Mouse (Mus musculus): ENCODE measurements around the gene Apip. TPM values are rescaled to one million over a fixed set of nuclear protein-coding genes. Genes with fewer than 3 reads are reported as not detected.
A peak's percentile ranks its signal among the peaks of the same experiment; 100 is the strongest.

The Apip gene
- 11.9 and 19.8 TPM in 2 replicates for total RNA-seq (2014; rRNA removed)
- polyA plus RNA-seq (2015; fragmentation: Nextera tagmentation; extraction: Ambion mirVana), result 40.6 and 42.1 TPM in 2 replicates

- peak; percentile 2; the same call in 1 of the 2 replicates for TF ChIP-seq CTCF (IDR thresholded peaks at IDR 0.05; ENCODE audit: low read depth)
- no peaks in the 10 kb centered on the region for H3K36me3 ChIP-seq (ENCODE audit: insufficient read depth, low read length)
- peak; percentile 100 for ATAC-seq
Measured at GRCm38 (mm10) chr2:103073219-103073982, at the start of gene Apip, which contains the start of gene Pdhx. Gene Apip, plus strand, starts transcription at chr2:103073675. Gene Pdhx, minus strand, starts transcription at chr2:103073513.

GRCm38 (mm10) chr2:103037831-103038230 lies 35.6 kb upstream of the Apip start:
- ATAC-seq, result no peak
- no peak overlapping the region for H3K4me3 ChIP-seq (ENCODE audit: low read length)
- H3K27ac ChIP-seq, result no peak overlapping the region
- H3K27me3 ChIP-seq (ENCODE audit: insufficient read depth, low read length), result no peaks in the 10 kb centered on the region
- TF ChIP-seq CTCF (IDR thresholded peaks at IDR 0.05; ENCODE audit: low read depth), result no peak
- no peak for DNase-seq (ENCODE audit: low spot score)
- no peak overlapping the region for H3K4me2 ChIP-seq (ENCODE audit: low read depth, low read length)
- no peaks in the 10 kb centered on the region for H3K4me1 ChIP-seq (ENCODE audit: insufficient read depth, low read length)
- 64% methylated on average over 4 of the region's 4 CpGs for WGBS
- H3K9ac ChIP-seq (replicated peaks; ENCODE audit: low read length), result no peak overlapping the region
- 0 out of 2 replicates have a peak, but pooled peaks cover 3% of the 10 kb centered on the region for H3K36me3 ChIP-seq (ENCODE audit: insufficient read depth, low read length)
- H3K9me3 ChIP-seq (ENCODE audit: low read length), result no peaks in the 10 kb centered on the region

More at GRCm38 (mm10) chr2:103073219-103073982, at the start of gene Apip, which contains the start of gene Pdhx:
- Histone ChIP-seq H3K9ac (replicated peaks; ENCODE audit: low read length) (peak within 1 kb of the TSS; percentile 83), H3K4me3 (ENCODE audit: low read length) (peak within 1 kb of the TSS; percentile 84), H3K27ac (peak within 1 kb of the TSS; percentile 91), H3K27me3 (ENCODE audit: insufficient read depth, low read length) (no peaks in the 10 kb centered on the region), H3K4me2 (ENCODE audit: low read depth, low read length) (peak within 1 kb of the TSS; percentile 57), H3K9me3 (ENCODE audit: low read length) (no peaks in the 10 kb centered on the region), H3K4me1 (ENCODE audit: insufficient read depth, low read length) (peaks cover 6% of the 10 kb centered on the region)
- WGBS, result under 1% methylated on average over 55 of the region's 55 CpGs
- DNase-seq (ENCODE audit: low spot score), result peak; percentile 100

- no peak overlapping the region for H3K4me3 ChIP-seq (ENCODE audit: low read length)
- H3K27ac ChIP-seq, result no peak overlapping the region
- DNase-seq (ENCODE audit: low spot score) (peak; percentile 46), ATAC-seq (no peak)
- WGBS, result 40% methylated on average over 8 of the region's 8 CpGs
- H3K9ac ChIP-seq (replicated peaks; ENCODE audit: low read length), result no peak overlapping the region
- no peaks in the 10 kb centered on the region for H3K4me1 ChIP-seq (ENCODE audit: insufficient read depth, low read length)
- H3K27me3 ChIP-seq (ENCODE audit: insufficient read depth, low read length), result no peaks in the 10 kb centered on the region
- H3K36me3 ChIP-seq (ENCODE audit: insufficient read depth, low read length), result peaks cover 2% of the 10 kb centered on the region; the same call in 1 of the 2 replicates
- H3K9me3 ChIP-seq (ENCODE audit: low read length), result no peaks in the 10 kb centered on the region
- TF ChIP-seq CTCF (IDR thresholded peaks at IDR 0.05; ENCODE audit: low read depth), result no peak
- no peak overlapping the region for H3K4me2 ChIP-seq (ENCODE audit: low read depth, low read length)
Measured at GRCm38 (mm10) chr2:103040896-103041295, 32.6 kb upstream of the Apip start.

- Histone ChIP-seq H3K27ac (no peak overlapping the region), H3K27me3 (ENCODE audit: insufficient read depth, low read length) (no peaks in the 10 kb centered on the region), H3K4me3 (ENCODE audit: low read length) (no peak overlapping the region), H3K9ac (replicated peaks; ENCODE audit: low read length) (no peak overlapping the region), H3K9me3 (ENCODE audit: low read length) (no peaks in the 10 kb centered on the region), H3K4me1 (ENCODE audit: insufficient read depth, low read length) (no peaks in the 10 kb centered on the region), H3K36me3 (ENCODE audit: insufficient read depth, low read length) (peaks cover 3% of the 10 kb centered on the region; the same call in 1 of the 2 replicates), H3K4me2 (ENCODE audit: low read depth, low read length) (no peak overlapping the region)
- no peak for TF ChIP-seq CTCF (IDR thresholded peaks at IDR 0.05; ENCODE audit: low read depth)
- 70% methylated on average over 2 of the region's 2 CpGs for WGBS
- DNase-seq (ENCODE audit: low spot score) (peak; percentile 21), ATAC-seq (no peak)
Measured at GRCm38 (mm10) chr2:103045286-103045685, 28.2 kb upstream of the Apip start.

DNA sequence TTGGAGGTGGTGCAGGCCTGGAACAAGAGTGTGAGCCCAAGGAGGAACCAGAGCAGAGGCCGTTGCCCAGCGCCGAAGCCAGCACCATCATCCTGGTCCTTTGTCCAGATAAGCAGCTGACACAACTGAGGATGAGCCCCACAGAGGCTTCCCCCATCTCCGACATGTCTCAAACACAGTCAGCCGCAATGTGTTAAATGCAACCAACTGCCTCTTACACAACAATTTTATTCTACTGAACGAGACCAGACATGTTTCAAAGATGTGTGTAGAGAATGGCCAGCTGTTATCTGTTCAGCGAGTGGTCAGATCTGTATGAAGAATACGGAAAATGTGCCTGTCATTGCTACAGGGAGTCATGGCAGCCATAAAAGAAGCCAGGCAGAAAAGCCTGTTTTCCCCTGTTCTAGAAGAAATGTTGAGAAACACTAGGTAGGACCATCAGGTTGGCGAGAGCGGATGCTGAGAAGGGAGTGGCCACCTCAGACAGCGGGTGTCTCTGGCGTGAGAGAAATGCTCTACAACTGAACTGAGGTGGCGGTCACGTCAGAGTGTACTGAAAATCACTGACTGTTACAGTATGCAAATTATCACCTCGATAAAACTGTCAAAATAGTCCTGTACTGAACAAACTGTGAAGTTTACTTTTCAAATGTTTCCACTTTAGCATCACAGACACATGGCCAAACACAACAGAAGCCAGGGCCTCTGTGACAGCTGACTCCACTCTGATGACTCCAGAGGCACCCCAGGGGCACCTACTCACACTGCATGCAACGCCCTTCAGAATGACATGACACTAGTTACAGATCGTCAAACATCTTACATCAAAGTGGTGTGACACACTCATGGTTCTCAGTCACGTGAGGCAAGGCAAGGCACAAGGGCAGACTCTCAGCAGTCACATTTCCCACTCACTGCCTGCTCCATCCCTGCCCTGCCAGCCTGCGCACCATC lies 21.3 kb upstream of the Apip start:
- no peaks in the 10 kb centered on the region for H3K27me3 ChIP-seq (ENCODE audit: insufficient read depth, low read length)
- no peak for DNase-seq (ENCODE audit: low spot score)
- no peaks in the 10 kb centered on the region for H3K4me1 ChIP-seq (ENCODE audit: insufficient read depth, low read length)
- no peaks in the 10 kb centered on the region for H3K9me3 ChIP-seq (ENCODE audit: low read length)
- no peak overlapping the region for H3K9ac ChIP-seq (replicated peaks; ENCODE audit: low read length)
- no peak overlapping the region for H3K4me3 ChIP-seq (ENCODE audit: low read length)
- 83% methylated on average over 19 of the region's 19 CpGs for WGBS
- no peak overlapping the region for H3K27ac ChIP-seq
- TF ChIP-seq CTCF (IDR thresholded peaks at IDR 0.05; ENCODE audit: low read depth), result no peak
- ATAC-seq, result no peak
- H3K36me3 ChIP-seq (ENCODE audit: insufficient read depth, low read length), result no peaks in the 10 kb centered on the region
- H3K4me2 ChIP-seq (ENCODE audit: low read depth, low read length), result no peak overlapping the region

- no peaks in the 10 kb centered on the region for H3K27me3 ChIP-seq (ENCODE audit: insufficient read depth, low read length)
- H3K36me3 ChIP-seq (ENCODE audit: insufficient read depth, low read length), result no peaks in the 10 kb centered on the region
- H3K9me3 ChIP-seq (ENCODE audit: low read length), result no peaks in the 10 kb centered on the region
- H3K4me2 ChIP-seq (ENCODE audit: low read depth, low read length), result no peak overlapping the region
- no peak overlapping the region for H3K4me3 ChIP-seq (ENCODE audit: low read length)
- no peak overlapping the region for H3K9ac ChIP-seq (replicated peaks; ENCODE audit: low read length)
- TF ChIP-seq CTCF (IDR thresholded peaks at IDR 0.05; ENCODE audit: low read depth), result no peak
- 95% methylated on average over 6 of the region's 6 CpGs for WGBS
- DNase-seq (ENCODE audit: low spot score) (no peak), ATAC-seq (no peak)
- no peak overlapping the region for H3K27ac ChIP-seq
- no peaks in the 10 kb centered on the region for H3K4me1 ChIP-seq (ENCODE audit: insufficient read depth, low read length)
Measured at GRCm38 (mm10) chr2:103055820-103056219, 17.7 kb upstream of the Apip start.
